Mouse (Mus musculus): ENCODE measurements around the gene Klf1.

DNA sequence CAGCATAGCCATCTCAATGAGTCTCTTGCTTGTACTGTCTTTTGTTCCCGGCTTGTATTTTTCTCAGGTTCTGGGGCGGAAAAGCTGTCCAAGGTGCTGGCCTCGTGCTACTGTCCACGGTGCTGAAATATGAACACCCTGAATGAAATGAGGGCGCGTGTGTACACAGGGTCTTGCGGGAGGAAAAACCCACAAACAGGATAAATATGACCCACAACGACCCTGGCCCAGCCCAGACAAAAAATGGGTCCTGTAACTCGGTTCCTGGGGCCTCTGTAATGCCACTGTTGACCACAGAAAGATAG, 45.5 kb downstream of the Klf1 start:
- TF ChIP-seq EP300 (IDR thresholded peaks at IDR 0.05; ENCODE audit: low read depth) = no peak
- no peak for TF ChIP-seq CTCF (IDR thresholded peaks at IDR 0.05; ENCODE audit: low read depth)
